Mouse (Mus musculus): ENCODE data around the gene Cabp4. TPM values are rescaled to one million over a fixed set of nuclear protein-coding genes. Genes with fewer than 3 reads are reported as not detected.

Gene Cabp4
- polyA plus RNA-seq, 1 experiment: 0.53 TPM

- Histone ChIP-seq H3K4me1 (replicated peaks; ENCODE audit: control insufficient read depth, insufficient read depth, low read length) (peaks cover 55% of the 10 kb centered on the region), H3K36me3 (ENCODE audit: control insufficient read depth, insufficient read depth, low read length) (peaks cover 18% of the 10 kb centered on the region), H3K27ac (ENCODE audit: control insufficient read depth, insufficient read depth, low read length) (no peak overlapping the region), H3K4me3 (ENCODE audit: control insufficient read depth, insufficient read depth, low read length) (no peak overlapping the region), H3K27me3 (ENCODE audit: control insufficient read depth, insufficient read depth, low read length) (no peaks in the 10 kb centered on the region)
- TF ChIP-seq POLR2A (IDR thresholded peaks at IDR 0.05; ENCODE audit: control insufficient read depth, extremely low read depth, insufficient read depth, low read length, poor library complexity) (no peak), CTCF (IDR thresholded peaks at IDR 0.05; ENCODE audit: borderline replicate concordance, control insufficient read depth, extremely low read depth, insufficient read depth, low read length, poor library complexity) (no peak)
- DNase-seq: no peak
- WGBS: 96% methylated on average over 5 of the region's 5 CpGs
These were observed 8.1 kb upstream of the Cabp4 start for GRCm38 (mm10) chr19:4151898-4152297.

DNA sequence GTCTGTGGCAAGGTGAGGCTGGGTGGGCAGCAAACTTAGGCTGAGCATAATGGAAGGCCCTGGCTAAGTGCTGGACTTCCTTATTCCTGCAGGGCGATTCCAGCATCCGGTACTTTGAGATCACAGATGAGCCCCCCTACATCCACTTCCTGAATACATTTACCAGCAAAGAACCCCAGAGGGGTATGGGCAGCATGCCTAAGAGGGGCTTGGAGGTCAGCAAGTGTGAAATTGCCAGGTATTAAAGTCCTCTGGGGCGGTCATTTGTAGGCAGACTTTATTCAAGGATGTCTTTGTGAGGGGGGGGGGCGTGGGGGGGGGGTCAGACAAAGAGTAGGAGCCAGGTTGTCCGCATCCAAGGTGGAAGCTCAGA lies 7.6 kb upstream of the Cabp4 start:
- 96% methylated on average over 5 of the region's 5 CpGs for WGBS
- Histone ChIP-seq H3K4me3 (ENCODE audit: control insufficient read depth, insufficient read depth, low read length) (no peak overlapping the region), H3K27me3 (ENCODE audit: control insufficient read depth, insufficient read depth, low read length) (no peaks in the 10 kb centered on the region), H3K27ac (ENCODE audit: control insufficient read depth, insufficient read depth, low read length) (no peak overlapping the region), H3K4me1 (replicated peaks; ENCODE audit: control insufficient read depth, insufficient read depth, low read length) (peaks cover 55% of the 10 kb centered on the region), H3K36me3 (ENCODE audit: control insufficient read depth, insufficient read depth, low read length) (peaks cover 14% of the 10 kb centered on the region)
- TF ChIP-seq POLR2A (IDR thresholded peaks at IDR 0.05; ENCODE audit: control insufficient read depth, extremely low read depth, insufficient read depth, low read length, poor library complexity) (no peak), CTCF (IDR thresholded peaks at IDR 0.05; ENCODE audit: borderline replicate concordance, control insufficient read depth, extremely low read depth, insufficient read depth, low read length, poor library complexity) (no peak)
- no peak for DNase-seq

- no peak overlapping the region for H3K27ac ChIP-seq (ENCODE audit: control insufficient read depth, insufficient read depth, low read length)
- no peak overlapping the region for H3K4me3 ChIP-seq (ENCODE audit: control insufficient read depth, insufficient read depth, low read length)
- H3K27me3 ChIP-seq (ENCODE audit: control insufficient read depth, insufficient read depth, low read length): no peaks in the 10 kb centered on the region
- no peak for DNase-seq
- peaks cover 11% of the 10 kb centered on the region; the same call in 1 of the 2 replicates for H3K36me3 ChIP-seq (ENCODE audit: control insufficient read depth, insufficient read depth, low read length)
- H3K4me1 ChIP-seq (replicated peaks; ENCODE audit: control insufficient read depth, insufficient read depth, low read length): peaks cover 50% of the 10 kb centered on the region
- TF ChIP-seq POLR2A (IDR thresholded peaks at IDR 0.05; ENCODE audit: control insufficient read depth, extremely low read depth, insufficient read depth, low read length, poor library complexity) (no peak), CTCF (IDR thresholded peaks at IDR 0.05; ENCODE audit: borderline replicate concordance, control insufficient read depth, extremely low read depth, insufficient read depth, low read length, poor library complexity) (no peak)
- WGBS: 94% methylated on average over 22 of the region's 22 CpGs
These were observed 7.0 kb upstream of the Cabp4 start for GRCm38 (mm10) chr19:4150567-4151487.

DNA sequence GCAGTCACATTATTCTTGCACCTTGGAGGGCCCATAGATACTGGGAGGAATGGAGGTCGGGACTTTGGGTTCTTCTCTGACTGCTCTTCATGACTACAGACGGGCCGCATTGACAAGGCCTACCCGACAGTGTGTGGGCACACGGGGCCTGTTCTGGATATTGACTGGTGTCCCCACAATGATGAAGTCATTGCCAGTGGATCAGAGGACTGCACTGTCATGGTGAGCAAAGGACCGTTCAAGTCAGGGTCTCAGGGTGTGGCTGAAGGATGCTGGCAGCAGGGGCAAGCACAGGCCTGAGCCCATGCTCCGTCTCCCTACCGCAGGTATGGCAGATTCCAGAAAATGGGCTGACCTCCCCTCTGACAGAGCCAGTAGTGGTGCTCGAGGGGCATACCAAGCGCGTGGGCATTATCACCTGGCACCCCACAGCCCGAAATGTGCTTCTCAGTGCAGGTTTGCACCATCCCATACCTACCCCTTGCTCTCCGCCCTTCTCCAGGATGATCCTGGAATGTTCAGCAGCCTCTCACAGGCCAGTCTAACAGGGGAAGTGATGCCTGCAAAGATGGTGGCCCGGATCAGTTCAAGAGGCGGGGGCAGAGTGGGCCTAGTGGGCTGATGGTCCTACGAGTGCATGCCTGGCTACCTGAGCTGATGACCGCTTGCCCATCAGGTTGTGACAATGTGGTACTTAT lies 6.1 kb upstream of the Cabp4 start:
- Histone ChIP-seq H3K36me3 (ENCODE audit: control insufficient read depth, insufficient read depth, low read length) (peaks cover 11% of the 10 kb centered on the region; the same call in 1 of the 2 replicates), H3K4me1 (replicated peaks; ENCODE audit: control insufficient read depth, insufficient read depth, low read length) (peaks cover 54% of the 10 kb centered on the region), H3K4me3 (ENCODE audit: control insufficient read depth, insufficient read depth, low read length) (peak overlapping the region; percentile 76; the same call in 1 of the 2 replicates), H3K27ac (ENCODE audit: control insufficient read depth, insufficient read depth, low read length) (no peak overlapping the region), H3K27me3 (ENCODE audit: control insufficient read depth, insufficient read depth, low read length) (no peaks in the 10 kb centered on the region)
- TF ChIP-seq POLR2A (IDR thresholded peaks at IDR 0.05; ENCODE audit: control insufficient read depth, extremely low read depth, insufficient read depth, low read length, poor library complexity): no peak
- no peak for TF ChIP-seq CTCF (IDR thresholded peaks at IDR 0.05; ENCODE audit: borderline replicate concordance, control insufficient read depth, extremely low read depth, insufficient read depth, low read length, poor library complexity)
- DNase-seq: no peak
- 95% methylated on average over 17 of the region's 17 CpGs for WGBS

DNA sequence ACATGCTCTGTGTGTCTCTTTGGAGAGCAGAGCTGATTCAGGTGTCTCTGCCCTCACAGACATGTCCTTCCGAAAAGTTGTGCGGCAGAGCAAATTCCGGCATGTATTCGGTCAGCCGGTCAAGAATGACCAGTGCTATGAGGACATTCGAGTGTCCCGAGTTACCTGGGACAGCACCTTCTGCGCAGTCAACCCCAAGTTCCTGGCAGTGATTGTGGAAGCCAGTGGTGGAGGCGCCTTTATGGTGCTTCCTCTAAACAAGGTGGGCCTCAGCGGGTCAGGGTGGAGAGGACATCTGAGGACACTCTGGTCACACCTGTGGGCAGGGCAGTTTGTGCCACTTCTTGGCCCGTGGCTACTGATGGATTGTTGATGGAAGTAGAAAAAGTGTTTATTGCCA lies 5.5 kb upstream of the Cabp4 start:
- H3K27me3 ChIP-seq (ENCODE audit: control insufficient read depth, insufficient read depth, low read length): no peaks in the 10 kb centered on the region
- TF ChIP-seq CTCF (IDR thresholded peaks at IDR 0.05; ENCODE audit: borderline replicate concordance, control insufficient read depth, extremely low read depth, insufficient read depth, low read length, poor library complexity) (no peak), POLR2A (IDR thresholded peaks at IDR 0.05; ENCODE audit: control insufficient read depth, extremely low read depth, insufficient read depth, low read length, poor library complexity) (no peak)
- H3K36me3 ChIP-seq (ENCODE audit: control insufficient read depth, insufficient read depth, low read length): peaks cover 11% of the 10 kb centered on the region; the same call in 1 of the 2 replicates
- peak overlapping the region; percentile 76 for H3K4me3 ChIP-seq (ENCODE audit: control insufficient read depth, insufficient read depth, low read length)
- WGBS: 70% methylated on average over 11 of the region's 11 CpGs
- DNase-seq: no peak
- H3K27ac ChIP-seq (ENCODE audit: control insufficient read depth, insufficient read depth, low read length): peak overlapping the region; percentile 67; the same call in 1 of the 2 replicates
- H3K4me1 ChIP-seq (replicated peaks; ENCODE audit: control insufficient read depth, insufficient read depth, low read length): peaks cover 60% of the 10 kb centered on the region

DNA sequence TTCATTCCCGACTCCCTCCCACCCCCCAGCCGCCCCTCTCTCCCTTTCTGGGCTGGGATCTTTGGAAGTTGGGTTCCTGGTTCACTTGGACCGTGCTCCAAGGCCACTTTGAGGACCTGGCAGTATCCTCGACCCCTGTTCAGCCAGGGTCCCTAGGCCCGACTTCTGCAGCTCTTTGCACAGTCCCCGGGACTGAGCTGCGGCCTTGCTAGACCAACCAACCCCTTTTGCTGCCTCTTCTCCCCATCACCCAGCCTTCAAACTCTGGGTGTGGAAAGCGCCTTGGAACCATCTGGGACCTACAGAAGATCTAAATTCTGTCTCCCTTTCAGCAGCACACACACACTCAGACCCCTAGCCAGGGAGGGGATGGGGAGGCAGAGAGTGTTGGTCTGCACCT lies 5.0 kb upstream of the Cabp4 start:
- H3K4me3 ChIP-seq (ENCODE audit: control insufficient read depth, insufficient read depth, low read length): peak overlapping the region; percentile 76
- H3K4me1 ChIP-seq (replicated peaks; ENCODE audit: control insufficient read depth, insufficient read depth, low read length): peaks cover 60% of the 10 kb centered on the region
- TF ChIP-seq CTCF (IDR thresholded peaks at IDR 0.05; ENCODE audit: borderline replicate concordance, control insufficient read depth, extremely low read depth, insufficient read depth, low read length, poor library complexity) (0 out of 2 replicates have a peak, but pooled peaks have one; percentile 3), POLR2A (IDR thresholded peaks at IDR 0.05; ENCODE audit: control insufficient read depth, extremely low read depth, insufficient read depth, low read length, poor library complexity) (no peak)
- 4% methylated on average over 8 of the region's 8 CpGs for WGBS
- H3K27ac ChIP-seq (ENCODE audit: control insufficient read depth, insufficient read depth, low read length): peak overlapping the region; percentile 67; the same call in 1 of the 2 replicates
- H3K36me3 ChIP-seq (ENCODE audit: control insufficient read depth, insufficient read depth, low read length): peaks cover 11% of the 10 kb centered on the region; the same call in 1 of the 2 replicates
- DNase-seq: no peak
- no peaks in the 10 kb centered on the region for H3K27me3 ChIP-seq (ENCODE audit: control insufficient read depth, insufficient read depth, low read length)
